Mouse (Mus musculus): ENCODE data around the gene Atxn7l1. TPM values are rescaled to one million over a fixed set of nuclear protein-coding genes. Genes with fewer than 3 reads are reported as not detected.

Gene Atxn7l1
- polyA plus RNA-seq, 1 experiment, result 23.7 TPM

DNA sequence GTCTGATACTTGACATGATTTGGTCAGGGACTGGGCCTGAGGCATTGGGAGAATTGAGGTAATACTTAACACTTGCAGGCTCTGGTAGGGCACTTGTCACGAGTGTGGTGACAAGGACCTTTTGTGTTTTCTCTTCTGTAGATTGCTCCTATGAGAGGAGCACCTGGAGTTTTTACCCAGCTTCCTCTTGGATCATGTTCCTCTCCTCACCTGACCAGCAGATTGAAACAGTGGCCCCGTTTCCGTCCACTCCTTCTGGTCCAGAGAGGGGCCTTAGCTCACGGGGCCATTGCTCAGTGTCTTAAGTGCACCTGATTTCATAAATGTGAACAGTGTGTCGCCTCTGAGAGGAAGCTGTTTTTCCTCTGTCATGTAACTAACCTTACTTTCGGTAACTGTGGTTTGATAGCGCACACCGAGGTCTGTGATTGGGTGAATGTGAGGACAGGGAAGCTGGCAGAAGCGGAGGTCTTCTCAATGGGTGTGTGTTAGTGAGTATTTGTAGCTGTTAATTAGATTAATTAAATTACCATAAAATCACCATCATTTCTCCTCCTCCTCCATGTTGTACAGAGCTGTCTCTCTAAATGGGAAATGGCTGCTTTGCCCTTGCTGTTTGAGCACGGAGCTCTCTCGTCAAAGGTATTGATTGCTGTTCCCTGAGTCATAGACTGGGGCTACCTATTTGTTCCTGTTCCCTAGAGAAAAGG is 35.1 kb downstream of the Atxn7l1 start:
- H3K4me3 ChIP-seq (ENCODE audit: insufficient read depth, low read depth, low read length), result no peak overlapping the region
- DNase-seq, result no peak
- WGBS, result 90% methylated on average over 11 of the region's 11 CpGs

DNA sequence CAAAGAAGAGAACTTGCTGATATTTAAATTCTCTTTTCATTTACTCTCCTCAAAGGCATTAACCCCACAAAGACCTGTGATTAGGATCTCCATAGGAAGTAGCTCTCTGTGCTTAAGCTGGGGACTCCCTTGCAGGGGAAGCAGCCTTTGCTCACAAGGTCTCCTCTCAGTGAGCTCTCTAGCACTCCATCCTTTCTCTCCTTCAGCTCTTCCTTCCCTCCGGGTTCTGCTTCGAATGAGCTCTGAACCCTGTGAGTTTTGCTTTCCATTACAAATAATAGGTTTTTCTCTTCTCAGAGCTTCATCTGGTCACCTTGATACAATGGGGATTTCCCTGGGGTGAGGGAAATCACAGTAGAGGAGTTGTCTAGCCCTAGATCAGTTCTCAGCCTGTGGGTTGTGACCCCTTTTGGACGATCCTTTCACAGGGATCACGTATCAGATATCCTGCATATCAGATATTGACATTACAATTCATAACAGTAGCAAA is 35.7 kb downstream of the Atxn7l1 start:
- Histone ChIP-seq H3K4me3 (ENCODE audit: insufficient read depth, low read depth, low read length) (no peak overlapping the region), H3K36me3 (ENCODE audit: control insufficient read depth, insufficient read depth, low read length) (no peaks in the 10 kb centered on the region), H3K27ac (ENCODE audit: insufficient read depth, low read depth, low read length) (no peak overlapping the region), H3K27me3 (replicated peaks; ENCODE audit: control insufficient read depth, insufficient read depth, low read length) (no peaks in the 10 kb centered on the region), H3K4me1 (ENCODE audit: control insufficient read depth, insufficient read depth, low read length) (no peaks in the 10 kb centered on the region)
- 78% methylated on average over 4 of the region's 4 CpGs for WGBS
- TF ChIP-seq CTCF (conservative IDR thresholded peaks at IDR 0.05; ENCODE audit: insufficient read depth, insufficient read length, low read depth, low read length) (no peak), POLR2A (IDR thresholded peaks at IDR 0.05; ENCODE audit: low read depth, low read length) (no peak)
- DNase-seq, result no peak

More for the DNA sequence above, 35.1 kb downstream of the Atxn7l1 start:
- H3K27ac ChIP-seq (ENCODE audit: insufficient read depth, low read depth, low read length), result no peak overlapping the region
- H3K27me3 ChIP-seq (replicated peaks; ENCODE audit: control insufficient read depth, insufficient read depth, low read length), result no peaks in the 10 kb centered on the region
- TF ChIP-seq CTCF (conservative IDR thresholded peaks at IDR 0.05; ENCODE audit: insufficient read depth, insufficient read length, low read depth, low read length) (no peak), POLR2A (IDR thresholded peaks at IDR 0.05; ENCODE audit: low read depth, low read length) (no peak)
- no peaks in the 10 kb centered on the region for H3K36me3 ChIP-seq (ENCODE audit: control insufficient read depth, insufficient read depth, low read length)
- H3K4me1 ChIP-seq (ENCODE audit: control insufficient read depth, insufficient read depth, low read length), result no peaks in the 10 kb centered on the region

DNA sequence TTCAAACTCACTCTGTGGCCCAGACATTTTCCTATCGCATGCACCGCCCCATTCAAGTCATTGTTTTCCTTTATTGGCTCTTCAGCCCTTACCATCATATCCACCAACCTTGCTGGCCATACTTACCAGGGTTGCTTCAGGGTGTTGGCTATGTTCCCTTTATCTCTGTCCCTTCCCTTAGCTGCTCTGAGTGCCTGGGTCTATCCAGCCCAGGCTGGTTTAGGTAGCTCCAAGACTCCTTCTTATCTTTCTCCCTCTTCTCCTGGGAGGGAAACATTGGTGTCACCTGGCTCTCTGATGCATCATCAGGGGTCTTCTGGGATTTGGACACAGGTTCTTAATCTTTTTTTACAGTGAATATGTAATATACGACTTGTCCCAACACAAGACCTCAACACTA is 36.6 kb downstream of the Atxn7l1 start:
- Histone ChIP-seq H3K36me3 (ENCODE audit: control insufficient read depth, insufficient read depth, low read length) (no peaks in the 10 kb centered on the region), H3K4me3 (ENCODE audit: insufficient read depth, low read depth, low read length) (no peak overlapping the region), H3K4me1 (ENCODE audit: control insufficient read depth, insufficient read depth, low read length) (no peaks in the 10 kb centered on the region), H3K27me3 (replicated peaks; ENCODE audit: control insufficient read depth, insufficient read depth, low read length) (no peaks in the 10 kb centered on the region), H3K27ac (ENCODE audit: insufficient read depth, low read depth, low read length) (no peak overlapping the region)
- WGBS, result 100% methylated on average over 3 of the region's 3 CpGs
- DNase-seq, result no peak
- no peak for TF ChIP-seq CTCF (conservative IDR thresholded peaks at IDR 0.05; ENCODE audit: insufficient read depth, insufficient read length, low read depth, low read length)
- TF ChIP-seq POLR2A (IDR thresholded peaks at IDR 0.05; ENCODE audit: low read depth, low read length), result no peak

DNA sequence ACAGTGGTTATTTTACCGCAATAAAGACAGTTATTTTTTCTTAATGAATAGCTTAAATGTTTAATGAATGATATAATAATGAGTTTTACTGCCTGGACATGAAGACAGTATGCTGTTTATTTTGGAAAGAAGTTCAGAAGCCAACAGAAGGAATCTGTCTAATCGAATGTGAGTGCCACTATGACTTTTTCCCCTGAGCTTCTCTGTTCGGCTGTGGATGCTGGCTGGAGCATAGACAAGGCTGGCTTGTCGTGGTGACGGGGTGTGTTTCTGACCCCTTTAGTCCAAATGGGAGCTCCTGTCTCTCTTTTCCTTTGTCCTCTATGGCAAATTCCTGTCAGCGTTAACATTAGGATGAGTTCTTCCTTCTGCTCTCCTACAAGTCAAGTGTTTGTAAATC is 37.6 kb downstream of the Atxn7l1 start:
- TF ChIP-seq CTCF (conservative IDR thresholded peaks at IDR 0.05; ENCODE audit: insufficient read depth, insufficient read length, low read depth, low read length), result no peak
- no peak for TF ChIP-seq POLR2A (IDR thresholded peaks at IDR 0.05; ENCODE audit: low read depth, low read length)
- H3K4me1 ChIP-seq (ENCODE audit: control insufficient read depth, insufficient read depth, low read length), result no peaks in the 10 kb centered on the region
- no peaks in the 10 kb centered on the region for H3K27me3 ChIP-seq (replicated peaks; ENCODE audit: control insufficient read depth, insufficient read depth, low read length)
- no peaks in the 10 kb centered on the region for H3K36me3 ChIP-seq (ENCODE audit: control insufficient read depth, insufficient read depth, low read length)
- WGBS, result 68% methylated on average over 6 of the region's 6 CpGs
- DNase-seq, result no peak
- H3K27ac ChIP-seq (ENCODE audit: insufficient read depth, low read depth, low read length), result no peak overlapping the region
- no peak overlapping the region for H3K4me3 ChIP-seq (ENCODE audit: insufficient read depth, low read depth, low read length)

DNA sequence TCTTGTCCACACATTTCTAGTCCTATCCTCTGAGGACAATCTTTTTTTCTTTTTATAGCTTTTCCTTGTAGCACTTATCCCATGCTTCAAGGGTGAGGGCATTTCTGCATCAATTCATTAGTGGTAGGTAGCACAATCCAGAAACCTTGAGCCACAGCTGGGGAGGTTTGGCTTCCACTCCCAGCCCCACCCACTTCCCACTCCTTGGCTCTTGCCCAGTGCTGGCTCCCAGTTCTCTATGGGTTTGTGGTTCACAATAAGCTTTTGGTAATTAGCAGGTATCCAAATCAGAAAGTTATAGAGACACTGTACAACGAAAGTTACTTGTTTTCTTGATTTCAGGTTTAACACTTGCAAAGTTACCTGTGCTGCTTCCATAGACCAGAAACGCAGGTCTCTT is 38.8 kb downstream of the Atxn7l1 start:
- no peaks in the 10 kb centered on the region for H3K4me1 ChIP-seq (ENCODE audit: control insufficient read depth, insufficient read depth, low read length)
- WGBS, result 87% methylated on average over 2 of the region's 2 CpGs
- DNase-seq, result peak; percentile 42
- TF ChIP-seq CTCF (conservative IDR thresholded peaks at IDR 0.05; ENCODE audit: insufficient read depth, insufficient read length, low read depth, low read length) (no peak), POLR2A (IDR thresholded peaks at IDR 0.05; ENCODE audit: low read depth, low read length) (no peak)
- H3K27me3 ChIP-seq (replicated peaks; ENCODE audit: control insufficient read depth, insufficient read depth, low read length), result no peaks in the 10 kb centered on the region
- no peak overlapping the region for H3K27ac ChIP-seq (ENCODE audit: insufficient read depth, low read depth, low read length)
- no peak overlapping the region for H3K4me3 ChIP-seq (ENCODE audit: insufficient read depth, low read depth, low read length)
- H3K36me3 ChIP-seq (ENCODE audit: control insufficient read depth, insufficient read depth, low read length), result no peaks in the 10 kb centered on the region

DNA sequence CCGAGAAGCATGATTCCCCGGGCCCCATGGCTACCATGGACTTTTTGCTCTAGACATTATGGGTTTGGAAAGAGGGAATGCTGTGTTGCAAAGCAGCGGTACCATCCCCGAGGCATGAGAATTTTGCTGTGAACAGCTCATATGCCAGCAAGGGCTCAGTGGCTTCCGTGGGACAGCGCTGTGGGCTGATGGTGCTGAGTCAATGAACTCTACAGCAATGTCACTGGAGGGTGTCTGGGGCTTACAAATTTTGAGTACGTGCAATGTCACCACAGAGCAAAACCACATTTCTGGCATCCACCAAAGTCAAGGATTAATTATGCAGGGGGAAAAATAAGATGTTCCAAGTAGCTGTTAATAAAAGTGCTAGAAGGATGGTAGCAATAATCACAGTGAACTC is 42.6 kb downstream of the Atxn7l1 start:
- no peak for DNase-seq
- 90% methylated on average over 7 of the region's 7 CpGs for WGBS
- no peak for TF ChIP-seq CTCF (conservative IDR thresholded peaks at IDR 0.05; ENCODE audit: insufficient read depth, insufficient read length, low read depth, low read length)
- TF ChIP-seq POLR2A (IDR thresholded peaks at IDR 0.05; ENCODE audit: low read depth, low read length), result no peak
- H3K4me3 ChIP-seq (ENCODE audit: insufficient read depth, low read depth, low read length), result no peak overlapping the region
- H3K27me3 ChIP-seq (replicated peaks; ENCODE audit: control insufficient read depth, insufficient read depth, low read length), result no peaks in the 10 kb centered on the region
- H3K4me1 ChIP-seq (ENCODE audit: control insufficient read depth, insufficient read depth, low read length), result no peaks in the 10 kb centered on the region
- no peak overlapping the region for H3K27ac ChIP-seq (ENCODE audit: insufficient read depth, low read depth, low read length)
- no peaks in the 10 kb centered on the region for H3K36me3 ChIP-seq (ENCODE audit: control insufficient read depth, insufficient read depth, low read length)

DNA sequence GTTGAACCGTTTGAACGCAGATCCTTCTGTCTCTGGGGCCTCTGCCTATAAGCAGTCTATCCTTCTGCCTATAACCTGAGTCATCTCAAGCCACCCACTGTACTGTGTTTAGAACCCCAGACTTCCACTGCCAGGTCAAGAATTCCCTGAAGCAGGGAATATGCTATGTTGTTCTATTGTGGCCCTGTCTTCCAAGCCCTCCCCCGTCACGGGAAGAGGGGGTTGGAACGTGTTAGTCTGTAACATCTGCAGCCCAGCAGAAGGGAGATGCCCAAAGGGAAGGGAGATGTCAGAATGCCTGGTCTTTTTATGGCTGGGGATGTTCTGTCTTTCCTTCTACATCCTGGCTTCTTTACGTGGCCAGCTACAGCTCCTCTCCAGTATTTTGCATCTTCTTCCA is 43.1 kb downstream of the Atxn7l1 start:
- Histone ChIP-seq H3K4me1 (ENCODE audit: control insufficient read depth, insufficient read depth, low read length) (no peaks in the 10 kb centered on the region), H3K4me3 (ENCODE audit: insufficient read depth, low read depth, low read length) (no peak overlapping the region), H3K36me3 (ENCODE audit: control insufficient read depth, insufficient read depth, low read length) (no peaks in the 10 kb centered on the region), H3K27ac (ENCODE audit: insufficient read depth, low read depth, low read length) (no peak overlapping the region), H3K27me3 (replicated peaks; ENCODE audit: control insufficient read depth, insufficient read depth, low read length) (no peaks in the 10 kb centered on the region)
- WGBS, result 77% methylated on average over 6 of the region's 6 CpGs
- no peak for DNase-seq
- no peak for TF ChIP-seq POLR2A (IDR thresholded peaks at IDR 0.05; ENCODE audit: low read depth, low read length)
- no peak for TF ChIP-seq CTCF (conservative IDR thresholded peaks at IDR 0.05; ENCODE audit: insufficient read depth, insufficient read length, low read depth, low read length)

Data from kidney, adult 2 months (tissue).